Mouse (Mus musculus) kidney, postnatal 25 days (tissue): ENCODE data around the gene Csmd2.

Experiments used
- DNase-seq, 2 experiments: peaks; one replicate each; pipeline ENCODE4 v3.0.0; 2021; ENCODE audit warnings: mixed read lengths in 2 of 2

Csmd2 gene

DNA sequence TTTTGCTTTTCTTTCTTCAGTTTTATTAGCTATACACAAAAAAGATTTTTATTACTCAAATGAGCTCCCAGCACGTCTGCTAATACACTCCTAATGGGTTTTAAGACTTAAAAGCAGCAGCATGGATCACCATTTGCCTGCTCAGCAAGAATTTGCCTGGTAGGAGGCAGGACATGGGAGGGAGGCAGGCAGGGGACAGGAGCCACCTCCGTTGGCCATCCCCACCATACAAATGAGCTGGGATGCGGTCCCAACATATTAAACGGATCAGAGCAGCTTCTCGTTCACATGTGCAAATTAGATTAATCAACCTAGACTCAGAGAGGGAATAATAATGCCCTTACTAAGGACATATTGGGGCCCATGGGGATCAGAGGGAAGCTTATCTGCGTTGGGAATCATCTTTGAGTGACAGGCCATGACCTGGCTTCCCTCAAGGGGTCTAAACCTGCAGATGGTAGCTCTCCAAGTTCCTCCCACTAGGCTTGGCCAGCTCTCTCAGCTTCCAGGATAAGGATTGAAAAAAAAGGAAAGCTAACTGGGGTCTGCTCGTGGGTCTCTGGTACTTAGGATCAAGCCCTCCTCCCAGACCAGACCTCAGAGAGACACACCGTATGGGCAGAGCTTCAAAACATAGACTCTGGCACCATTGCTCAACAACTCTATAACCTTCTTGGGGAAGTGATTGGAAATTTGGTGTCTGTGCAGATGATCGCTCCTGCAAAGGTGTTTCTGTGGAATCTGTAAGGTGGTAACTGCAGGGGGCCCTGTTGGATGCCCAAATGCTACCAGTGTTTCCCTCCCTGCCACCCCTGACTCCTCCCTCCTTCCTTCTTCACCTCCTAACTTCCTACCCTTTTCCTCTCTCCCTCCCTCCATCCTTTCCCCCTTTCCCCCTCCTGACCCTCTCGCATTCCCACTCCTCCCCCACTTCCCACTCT is 153.8 kb downstream of the Csmd2 start:
- DNase-seq = no peak

DNA sequence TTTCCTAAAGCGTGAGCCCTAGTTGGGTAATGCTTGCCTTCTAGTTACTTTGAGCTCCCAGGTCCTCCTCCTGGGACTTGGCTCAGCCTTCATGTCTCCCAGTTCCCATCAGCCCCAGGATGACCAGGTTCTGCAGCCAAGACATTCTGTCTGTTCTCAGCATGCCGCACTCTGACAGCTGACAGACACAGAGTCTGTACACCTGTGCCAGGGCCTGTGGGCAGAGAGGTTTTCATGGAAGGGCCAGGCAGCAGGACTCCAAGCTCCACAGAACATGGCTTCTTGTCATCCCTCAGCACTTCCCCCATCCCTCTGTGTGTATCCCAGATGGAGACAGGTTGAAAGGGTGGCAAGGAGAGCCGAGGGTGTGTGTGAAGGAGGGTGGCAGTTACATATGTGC is 154.6 kb downstream of the Csmd2 start:
- no peak for DNase-seq

DNA sequence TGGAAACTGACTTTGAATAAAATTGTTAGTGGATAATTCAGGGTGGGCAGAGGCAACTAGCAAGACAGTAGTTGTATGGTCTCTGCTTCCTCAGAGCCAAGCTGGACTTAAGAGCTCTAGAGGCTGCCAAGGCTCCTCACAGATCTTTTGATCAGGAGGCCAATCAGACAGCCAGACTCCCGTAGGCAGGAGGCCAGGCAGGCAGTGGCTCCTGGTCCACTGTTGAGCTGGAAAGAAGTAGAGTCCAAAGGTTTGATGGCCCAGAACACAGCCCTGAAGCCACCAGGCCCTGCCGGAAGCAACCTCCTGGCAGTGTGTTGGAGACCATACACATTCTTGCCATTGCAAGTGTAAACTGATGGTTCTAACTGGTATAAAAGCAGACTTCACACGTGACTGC is 155.5 kb downstream of the Csmd2 start:
- no peak for DNase-seq

DNA sequence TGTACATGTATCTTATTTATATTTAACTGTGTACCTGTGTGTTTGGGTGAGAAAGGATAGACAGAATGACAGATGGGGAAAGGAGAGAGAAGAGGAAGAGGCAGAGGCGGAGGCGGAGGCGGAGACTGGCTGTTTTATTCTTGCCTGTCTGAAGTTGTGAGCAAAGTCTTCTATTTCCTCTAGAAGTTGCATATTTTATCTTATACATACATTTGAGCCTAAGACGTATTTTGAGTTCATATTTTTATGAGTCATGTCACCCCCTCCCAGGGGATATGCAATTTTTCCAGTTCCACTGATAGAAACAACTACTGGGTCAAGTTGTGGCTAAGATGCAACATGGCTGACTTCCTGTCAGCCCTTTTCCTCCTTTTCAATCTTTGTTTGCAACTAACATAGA is 161.9 kb downstream of the Csmd2 start:
- DNase-seq = no peak

DNA sequence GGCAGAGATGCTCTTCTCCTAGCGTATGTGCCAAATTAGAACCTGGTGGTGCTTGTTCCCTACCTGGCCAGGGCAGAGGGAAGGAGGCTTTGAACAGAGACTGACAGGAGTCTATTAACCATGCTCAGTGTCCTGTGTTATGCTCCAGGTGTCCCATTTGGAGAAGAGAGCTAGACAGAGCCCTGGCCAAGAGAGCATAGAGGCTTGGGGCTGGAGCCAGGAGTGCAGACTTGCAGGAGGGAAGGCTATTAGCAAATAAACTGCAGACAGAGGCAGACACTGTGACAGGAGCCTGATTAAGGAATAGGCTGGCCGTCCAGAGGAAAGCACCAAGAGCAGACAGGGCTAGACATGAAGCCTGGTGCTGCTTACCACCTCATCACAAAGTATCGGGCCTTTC is 164.4 kb downstream of the Csmd2 start:
- DNase-seq = no peak

DNA sequence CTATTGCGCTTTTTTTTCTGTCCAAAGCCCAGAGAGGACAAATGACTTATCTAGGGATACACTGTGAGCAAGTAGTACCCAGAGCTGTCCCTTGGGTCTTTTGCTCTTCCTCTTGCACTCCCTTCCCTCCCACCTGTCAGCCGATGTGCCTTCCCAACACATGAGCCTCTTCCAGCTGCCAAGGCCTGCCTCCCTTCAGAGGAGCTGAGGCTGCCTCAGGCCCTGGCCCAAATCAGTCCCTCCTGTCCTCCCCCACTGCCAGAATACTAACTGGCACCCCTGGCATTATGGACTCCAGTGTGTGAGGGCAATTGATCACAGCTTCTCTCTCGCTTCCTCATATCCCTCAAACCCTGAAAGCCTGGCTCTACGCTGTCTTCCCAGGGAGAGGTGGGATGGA is 165.5 kb downstream of the Csmd2 start:
- DNase-seq = no peak

DNA sequence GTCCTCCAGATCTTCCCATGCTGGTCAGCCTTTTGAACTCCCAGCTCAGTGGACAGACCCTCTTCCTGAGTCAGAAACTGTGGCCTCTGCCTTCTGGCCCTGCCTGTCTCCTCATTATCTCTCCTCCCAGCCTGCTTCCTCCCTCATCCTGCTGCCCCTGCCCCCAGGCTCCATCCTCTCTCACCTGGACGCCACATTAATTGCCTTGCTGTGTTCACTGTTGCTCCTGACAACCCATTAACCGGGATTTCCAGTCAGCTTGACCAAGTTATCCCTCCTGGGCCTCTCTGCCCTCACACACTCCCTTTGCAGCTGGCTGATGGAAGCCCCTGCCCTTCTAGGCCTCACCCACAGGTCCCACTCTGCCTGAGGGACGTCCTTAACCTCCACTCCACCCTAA is 167.6 kb downstream of the Csmd2 start:
- no peak for DNase-seq

DNA sequence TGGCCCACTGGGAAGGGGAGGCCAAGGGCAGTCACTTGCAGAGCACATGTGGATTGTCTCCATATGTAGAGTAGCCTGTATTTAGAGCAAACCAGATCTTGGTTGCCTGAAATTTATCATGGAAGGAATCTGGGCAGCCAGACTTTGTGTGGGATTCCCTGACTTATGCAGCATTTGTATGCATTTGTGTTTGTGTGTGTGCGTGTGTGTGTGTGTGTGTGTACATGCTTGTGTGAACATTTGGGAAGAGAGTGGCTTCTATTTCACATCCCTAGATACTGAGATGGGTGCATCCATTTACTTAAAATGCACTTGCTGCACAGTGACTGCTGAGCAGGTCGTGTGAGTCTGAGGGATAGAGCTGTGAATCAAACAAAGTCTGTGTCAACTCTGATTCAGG is 173.0 kb downstream of the Csmd2 start:
- no peak for DNase-seq

DNA sequence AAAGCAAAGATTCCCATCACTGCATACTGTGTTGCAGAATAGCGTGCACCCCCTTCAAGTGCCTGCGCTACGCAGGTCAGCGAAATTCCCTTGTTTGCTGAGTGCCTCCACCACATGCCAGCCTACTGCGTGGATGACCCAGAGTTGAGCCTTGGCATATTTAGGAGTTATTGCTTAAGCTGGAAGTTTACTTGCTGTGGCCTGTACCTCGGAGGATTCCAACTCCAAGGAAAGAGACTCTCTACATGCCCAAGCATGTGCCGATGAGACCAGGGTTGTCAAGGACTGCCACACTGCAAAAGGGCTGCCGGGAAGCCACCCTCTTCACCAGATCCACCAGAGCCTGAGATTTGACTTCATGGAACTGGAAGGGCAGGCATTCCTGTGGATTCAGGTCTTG is 182.5 kb downstream of the Csmd2 start:
- DNase-seq = peak in 1 of 2 experiments; percentile 21

DNA sequence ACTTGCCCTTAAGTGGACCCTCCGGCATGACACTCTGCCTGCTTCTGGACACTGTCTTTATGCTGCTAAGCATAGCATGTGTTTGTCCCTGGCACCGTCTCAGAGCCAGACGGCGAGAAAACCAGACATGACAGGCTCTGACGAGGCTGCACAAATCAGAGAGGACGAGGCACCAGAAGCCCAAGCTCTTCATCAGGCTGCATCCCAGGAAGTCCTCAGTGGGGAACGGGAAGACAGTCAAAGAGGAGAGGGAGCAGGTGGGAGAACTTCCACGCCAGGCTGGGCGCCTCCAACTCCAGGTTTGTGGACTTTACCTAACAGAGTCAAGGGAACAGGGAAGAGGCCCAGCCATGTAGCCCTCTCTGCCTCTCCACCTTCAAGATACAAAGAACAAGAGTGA is 183.6 kb downstream of the Csmd2 start:
- peak in 1 of 2 experiments; percentile 14 for DNase-seq

DNA sequence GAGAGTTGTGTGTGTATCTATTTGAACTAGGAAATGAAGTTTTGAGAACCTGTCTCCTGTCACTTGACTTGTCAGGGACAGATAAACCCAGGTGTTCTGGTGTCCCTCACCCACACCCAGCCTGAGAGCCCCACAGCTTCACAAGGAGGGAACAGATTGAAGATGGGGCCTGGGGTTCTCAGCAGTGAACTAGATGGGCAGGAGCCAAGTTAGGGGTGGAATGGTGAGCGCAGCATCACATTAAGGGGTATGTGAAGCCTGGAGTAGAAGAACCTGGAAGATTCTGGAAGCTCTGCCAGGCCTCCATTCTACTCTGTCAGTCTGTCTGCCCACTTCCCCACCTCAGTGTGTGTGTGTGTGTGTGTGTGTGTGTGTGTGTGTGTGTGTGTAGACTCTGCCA is 184.0 kb downstream of the Csmd2 start:
- DNase-seq = no peak

DNA sequence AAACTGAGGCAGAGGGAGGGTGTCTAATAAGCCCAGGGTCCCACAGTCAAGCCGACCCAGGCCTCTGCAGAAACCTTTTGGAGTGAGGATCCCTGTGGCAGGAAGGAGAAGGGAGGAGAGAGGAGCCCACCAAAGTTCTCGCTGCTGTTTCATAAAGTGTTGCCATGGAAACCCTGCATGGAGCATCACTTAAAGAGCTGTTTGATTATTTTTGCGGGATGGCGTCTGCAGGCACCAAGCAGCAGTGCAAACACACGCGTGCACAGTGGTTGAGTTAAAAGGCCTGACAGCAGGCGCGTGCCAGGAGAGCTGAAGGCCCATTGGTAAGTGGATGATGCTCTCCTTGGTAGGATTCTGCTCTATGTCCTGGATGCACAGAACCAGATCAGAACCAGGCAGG is 191.3 kb downstream of the Csmd2 start:
- DNase-seq = no peak

DNA sequence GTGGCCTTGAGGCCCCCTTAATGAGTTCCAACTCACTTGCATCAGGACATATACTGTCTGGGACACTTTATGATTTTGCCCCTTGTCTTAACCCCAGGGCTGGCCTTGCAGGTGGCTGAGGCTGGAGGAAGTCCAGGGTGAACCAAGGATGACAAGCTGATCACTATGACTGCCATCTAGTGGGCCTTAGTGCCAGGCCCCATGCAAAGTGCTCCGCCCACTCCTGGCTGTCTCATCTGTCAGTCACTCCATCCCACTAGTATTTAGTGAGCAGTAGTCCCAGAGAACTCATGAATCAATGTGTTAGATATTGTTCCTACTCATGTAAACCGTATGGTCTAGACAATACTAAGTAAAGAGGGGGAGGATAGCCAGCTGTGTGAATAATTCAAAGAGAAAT is 191.9 kb downstream of the Csmd2 start:
- no peak for DNase-seq

DNA sequence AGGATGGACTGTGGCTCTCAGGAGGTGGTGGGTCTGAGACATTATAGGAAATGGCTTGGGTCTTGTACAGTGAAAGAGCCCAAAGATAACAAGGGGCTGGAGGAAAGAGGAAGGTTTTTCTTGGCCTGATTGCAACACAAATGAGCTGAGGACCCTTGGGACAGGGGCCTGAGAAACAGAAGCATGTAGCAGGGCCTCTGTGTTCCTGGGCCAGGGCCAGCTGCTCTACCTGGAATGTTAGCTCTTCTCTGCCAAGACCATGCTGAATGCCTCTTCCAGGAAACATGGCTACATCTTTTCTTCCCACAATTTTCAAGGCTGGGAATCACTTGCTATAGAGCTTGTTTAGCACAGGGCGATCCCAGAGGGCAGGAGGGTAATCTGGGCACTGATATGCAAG is 197.1 kb downstream of the Csmd2 start:
- no peak for DNase-seq

DNA sequence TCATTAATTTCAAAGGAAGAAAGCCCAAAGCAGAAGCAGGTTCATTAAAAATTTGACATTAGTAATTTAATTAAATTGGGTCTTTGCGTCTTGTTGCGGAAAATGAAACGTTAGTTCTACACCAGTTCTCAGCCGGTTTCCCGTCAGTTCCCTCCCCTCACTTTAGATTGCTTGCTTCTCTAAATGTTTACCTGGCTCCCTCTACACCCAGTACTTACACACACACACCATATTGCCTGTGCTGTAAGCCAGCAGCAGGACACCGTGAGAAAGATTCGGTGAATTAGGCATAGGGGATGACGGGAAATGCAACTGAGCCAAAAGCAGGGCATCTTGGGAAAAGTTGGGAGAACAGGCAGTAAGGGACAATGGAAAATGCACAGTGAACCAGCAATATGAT is 206.8 kb downstream of the Csmd2 start:
- DNase-seq = no peak

DNA sequence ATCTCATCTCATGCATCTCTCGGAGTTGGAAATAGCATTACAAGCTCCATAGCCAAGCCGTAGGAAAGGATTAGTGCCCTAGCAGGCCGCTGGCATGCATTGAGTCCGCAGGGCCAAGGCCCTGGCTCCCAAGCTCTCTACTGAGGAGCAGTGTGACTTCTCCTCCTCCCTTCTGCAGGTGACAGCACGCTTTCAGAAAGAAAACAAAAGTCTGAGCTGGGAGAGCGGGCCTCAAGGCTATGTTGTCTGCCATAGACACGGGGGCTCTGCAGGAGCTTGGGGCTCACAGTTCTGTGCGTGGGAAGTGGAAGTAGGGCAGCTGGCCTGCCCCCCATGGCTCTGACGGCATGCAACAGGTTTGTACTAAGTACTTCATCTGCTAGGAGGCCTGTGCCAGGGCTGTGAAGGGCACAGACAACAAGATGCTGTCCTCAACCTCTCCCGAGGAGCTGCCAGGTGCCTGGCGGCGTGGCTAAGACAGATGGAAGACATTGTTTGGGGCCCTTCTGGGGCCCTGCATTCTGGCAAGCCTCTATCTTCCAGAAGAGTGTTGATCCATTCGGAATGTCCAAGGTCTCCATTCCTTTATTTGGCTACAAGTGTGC is 230.4 kb downstream of the Csmd2 start:
- DNase-seq = no peak

DNA sequence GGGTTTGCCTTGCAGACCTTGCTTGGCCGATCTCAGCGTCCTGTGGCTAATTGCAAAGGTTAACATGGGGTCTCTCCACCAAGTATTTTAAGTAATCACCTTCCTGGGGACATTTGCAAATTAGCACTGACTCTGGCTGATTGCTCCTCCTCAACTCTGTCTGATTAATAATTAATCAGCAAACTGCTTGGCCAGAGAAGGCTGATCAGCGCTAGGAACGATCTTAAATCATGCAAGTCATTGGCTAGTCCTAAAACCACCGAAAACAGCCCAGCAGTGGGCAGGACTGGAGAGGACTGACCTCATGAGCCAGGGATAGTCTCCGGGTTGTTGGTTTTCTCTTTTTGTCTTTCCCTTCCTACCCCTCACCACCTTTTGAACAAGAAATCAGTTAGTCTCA is 236.8 kb downstream of the Csmd2 start:
- DNase-seq = peak; percentile 18 to 46

DNA sequence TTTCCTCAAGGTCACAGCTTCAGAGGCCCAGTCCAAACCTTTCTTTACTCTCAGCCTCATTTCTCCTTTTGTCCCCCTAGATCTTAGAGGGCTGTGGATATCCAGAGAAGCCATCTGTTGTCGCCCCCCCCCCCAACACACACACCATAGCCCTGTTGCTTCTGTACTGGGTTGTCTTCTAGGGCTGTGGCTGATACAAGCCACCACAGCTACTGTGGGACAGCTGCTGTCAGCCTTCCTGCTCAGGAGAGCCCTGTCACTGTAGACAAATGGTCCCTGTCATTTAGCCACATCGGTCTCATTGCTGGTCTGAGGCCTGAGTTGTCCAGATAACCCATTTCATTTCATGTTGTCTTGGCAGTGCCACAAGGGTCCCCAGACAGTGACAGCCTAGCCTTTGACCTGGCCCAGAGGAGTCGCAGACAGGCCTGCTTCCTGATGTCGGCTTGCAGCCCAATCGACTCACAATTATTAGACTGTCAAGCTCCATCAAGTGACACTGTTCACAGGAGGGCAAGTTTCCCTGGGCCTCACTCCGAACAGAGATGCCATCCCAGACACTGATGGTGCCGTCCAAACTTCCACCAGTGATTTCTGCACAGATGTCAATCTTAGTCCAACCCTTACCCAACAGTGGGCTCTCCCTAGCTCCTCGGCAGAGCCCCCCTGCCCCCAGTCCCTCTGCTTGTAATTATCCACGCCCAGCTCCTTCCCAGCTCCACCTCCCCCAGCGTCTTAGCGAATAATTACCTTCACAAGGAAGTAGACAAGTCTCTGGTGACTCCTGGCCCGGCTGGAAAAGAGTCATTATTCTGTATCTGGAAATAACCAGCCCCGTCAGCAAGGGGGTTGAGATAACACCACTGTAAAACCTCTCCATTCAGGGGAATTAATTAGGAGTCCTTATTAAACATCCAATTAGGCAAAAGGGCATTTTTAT is 240.0 kb downstream of the Csmd2 start:
- peak; percentile 5 to 42 for DNase-seq

DNA sequence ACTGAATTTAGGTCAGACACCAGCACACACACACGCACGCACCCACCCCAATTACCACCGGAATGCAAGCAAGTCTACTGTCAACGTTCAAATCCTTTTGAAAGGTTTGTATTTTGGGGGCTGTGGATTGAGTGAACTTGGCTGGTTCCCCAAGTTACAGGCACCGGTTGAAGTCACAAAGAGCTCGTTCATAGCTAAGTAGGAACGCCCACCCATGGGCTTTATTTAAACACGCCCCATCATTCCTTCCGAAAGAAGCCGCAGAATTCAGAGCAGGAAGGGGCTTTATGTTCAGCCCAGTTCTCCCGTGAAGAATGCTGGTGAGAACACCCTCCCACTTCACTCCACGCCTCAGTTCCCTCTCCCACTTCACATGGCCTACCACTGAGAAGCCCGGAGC is 245.8 kb downstream of the Csmd2 start:
- DNase-seq = no peak

DNA sequence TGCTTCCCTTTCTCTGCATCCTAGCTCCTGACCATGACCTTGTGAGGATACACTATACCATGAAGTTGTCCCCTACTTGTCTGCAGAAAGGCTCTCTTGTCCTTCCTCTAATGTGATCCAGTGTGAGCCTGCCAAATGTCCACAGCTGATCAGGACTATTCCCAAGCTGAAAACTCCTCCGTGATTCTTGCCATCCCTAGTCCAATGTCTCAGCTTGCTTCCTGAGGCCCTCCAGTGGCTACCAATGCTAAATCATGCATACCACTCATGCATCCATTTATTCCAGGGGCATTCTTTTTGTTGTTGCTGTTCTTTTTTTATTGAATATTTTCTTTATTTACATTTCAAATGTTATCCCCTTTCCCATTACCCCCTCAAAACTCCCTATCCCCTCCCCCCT is 251.5 kb downstream of the Csmd2 start:
- no peak for DNase-seq

DNA sequence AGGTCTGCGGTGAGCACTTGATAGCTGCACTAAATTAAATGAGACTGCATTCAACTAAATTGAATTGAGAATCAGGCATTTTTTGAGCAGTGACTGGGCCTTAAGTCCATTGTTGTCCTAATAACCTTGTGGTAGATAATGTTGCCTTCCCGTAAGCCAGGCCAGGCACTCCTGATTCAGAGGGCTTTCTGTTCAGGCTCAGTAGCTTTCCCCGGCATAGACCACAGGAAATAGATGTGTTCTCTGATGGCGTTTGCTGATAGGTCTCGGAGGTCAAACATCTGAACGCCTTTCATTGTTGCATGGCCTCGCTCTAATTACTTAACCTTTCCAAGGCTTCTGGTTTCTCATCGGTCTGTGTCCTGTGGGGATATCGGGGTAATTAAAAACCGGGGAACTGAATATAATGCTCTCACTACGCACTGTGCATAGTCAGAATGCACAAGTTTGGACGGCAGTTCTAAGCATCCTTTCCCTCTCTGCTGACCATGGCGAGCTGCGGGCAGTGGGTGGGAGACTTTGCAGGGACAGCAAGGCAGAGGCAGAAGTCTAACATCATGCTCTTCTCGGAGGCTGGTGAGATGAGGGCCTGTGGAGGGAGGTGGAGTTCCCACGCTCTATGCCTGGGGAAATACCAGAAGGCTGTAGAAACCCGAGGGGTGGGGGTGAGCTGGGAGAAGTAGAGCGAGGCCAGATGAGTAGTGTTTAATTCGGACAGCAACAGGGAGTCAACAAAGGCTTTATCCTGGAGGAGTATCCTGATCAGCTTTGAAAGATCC is 253.6 kb downstream of the Csmd2 start:
- no peak for DNase-seq

DNA sequence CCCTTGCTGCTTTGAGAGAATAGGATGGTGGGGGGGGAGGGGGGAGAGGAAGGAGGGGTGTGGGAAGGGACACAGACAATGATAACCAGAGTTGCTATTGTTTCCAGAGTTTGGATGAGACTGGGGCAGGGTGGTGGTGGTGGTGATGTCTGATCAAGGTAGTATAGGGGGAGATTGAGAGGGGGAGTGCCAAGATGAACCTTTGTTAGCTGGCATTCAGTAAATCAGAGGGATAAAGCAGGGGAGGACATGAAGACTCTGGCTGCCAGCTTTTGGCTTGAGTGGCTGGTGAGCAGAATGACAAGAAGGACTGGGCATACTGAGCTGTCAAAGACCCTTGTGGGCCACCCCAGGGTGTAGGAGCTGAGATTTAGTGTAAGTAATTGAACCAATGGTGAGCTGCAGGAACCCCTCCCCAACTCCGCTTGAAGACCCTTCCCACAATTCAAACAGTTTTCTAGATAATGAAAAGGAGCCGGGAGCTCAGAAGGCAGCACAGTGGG is 254.2 kb downstream of the Csmd2 start:
- DNase-seq = no peak
